Mouse (Mus musculus) c-Kit-positive CD71-positive TER-119-negative erythroid progenitor cells, embryonic 14.5 days (primary cell): ENCODE results near the gene Camk1d.
"Not testable (repeated sequence)": the region's sequence is repeated elsewhere in the genome, so short reads cannot be mapped to it uniquely, and the experiment has no call there.

ENCODE experiments used
- DNase-seq: peaks from one replicate; pipeline ENCODE4 v3.0.0-alpha.2; 2013; ENCODE audit warnings: low read depth

Camk1d gene

GRCm38 (mm10) chr2:5249199-5249598, 465.1 kb downstream of the Camk1d start:
- not testable (repeated sequence) for DNase-seq
